Mouse (Mus musculus) layer of hippocampus, adult 11-12 months (tissue): ENCODE results near the gene Fam169a.
"Not testable (repeated sequence)": the region's sequence is repeated elsewhere in the genome, so short reads cannot be mapped to it uniquely, and the experiment has no call there.

Experiments used
- DNase-seq: peaks from one replicate; pipeline ENCODE4 v3.0.0; 2022; ENCODE audit warnings: low spot score

Gene Fam169a

DNA sequence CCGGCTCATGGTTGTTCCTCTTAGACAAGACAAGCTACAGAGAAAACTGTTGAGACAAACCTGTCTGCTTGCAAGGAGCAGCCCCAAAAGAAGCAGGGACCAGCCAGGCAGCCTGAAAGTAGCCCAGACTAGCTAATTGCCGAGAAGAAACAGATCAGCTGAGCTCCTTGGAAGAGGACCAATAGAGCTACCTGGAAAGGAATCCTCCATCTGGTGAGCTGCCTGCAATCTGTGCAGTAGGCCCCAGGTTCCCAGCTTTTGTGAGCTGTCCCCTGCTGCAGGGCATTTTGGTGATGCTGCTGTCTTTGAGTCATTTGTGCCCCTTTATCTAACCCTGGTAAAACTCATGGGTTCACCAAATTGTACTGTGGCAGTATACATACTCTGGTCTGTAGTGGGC is 13.1 kb downstream of the Fam169a start:
- DNase-seq = no peak

- no peak for DNase-seq
Observed at GRCm38 (mm10) chr13:97080615-97081014, 13.5 kb downstream of the Fam169a start.

DNA sequence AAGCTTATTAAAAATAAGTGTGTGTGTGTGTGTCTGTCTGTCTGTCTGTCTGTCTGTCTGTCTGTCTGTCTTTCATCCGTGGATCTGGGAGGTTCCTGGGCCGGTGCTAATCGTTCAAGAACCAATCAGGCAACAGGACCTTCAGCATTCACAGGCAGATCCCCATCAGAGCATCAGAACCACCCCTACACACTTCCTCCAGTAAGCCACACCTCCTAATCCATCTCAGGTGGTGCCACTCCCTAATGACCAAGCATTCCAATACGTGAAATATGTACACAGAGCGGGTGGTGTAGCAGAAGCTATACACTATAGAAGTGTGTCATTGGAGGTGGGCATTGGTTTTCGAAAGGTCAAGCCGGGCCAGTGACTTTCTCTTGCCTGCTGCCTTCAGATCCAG is 15.3 kb downstream of the Fam169a start:
- no peak for DNase-seq

- no peak for DNase-seq
Observed at GRCm38 (mm10) chr13:97086316-97086715, 19.2 kb downstream of the Fam169a start.

GRCm38 (mm10) chr13:97087421-97087820 is 20.3 kb downstream of the Fam169a start:
- no peak for DNase-seq

DNA sequence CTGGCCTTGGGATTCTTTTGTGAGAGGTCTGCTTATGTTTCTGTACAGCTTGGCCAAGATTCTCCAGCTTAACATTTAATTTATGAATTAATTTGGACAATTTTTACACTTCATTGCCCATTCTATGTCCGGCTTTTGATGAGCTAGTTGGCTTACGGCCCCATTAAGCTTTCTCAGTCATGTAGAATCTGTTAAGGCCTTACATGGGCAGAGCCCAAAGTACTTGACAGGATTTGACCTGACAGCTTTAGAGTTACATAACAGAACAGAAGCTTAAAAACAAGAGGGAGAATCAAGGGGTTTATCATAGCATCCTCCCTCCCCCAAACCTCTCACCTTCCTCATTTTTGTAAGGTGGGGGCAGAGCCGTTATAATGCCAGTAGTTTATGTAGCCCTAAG is 21.1 kb downstream of the Fam169a start:
- no peak for DNase-seq

GRCm38 (mm10) chr13:97095726-97096125 is 28.6 kb downstream of the Fam169a start:
- no peak for DNase-seq

DNA sequence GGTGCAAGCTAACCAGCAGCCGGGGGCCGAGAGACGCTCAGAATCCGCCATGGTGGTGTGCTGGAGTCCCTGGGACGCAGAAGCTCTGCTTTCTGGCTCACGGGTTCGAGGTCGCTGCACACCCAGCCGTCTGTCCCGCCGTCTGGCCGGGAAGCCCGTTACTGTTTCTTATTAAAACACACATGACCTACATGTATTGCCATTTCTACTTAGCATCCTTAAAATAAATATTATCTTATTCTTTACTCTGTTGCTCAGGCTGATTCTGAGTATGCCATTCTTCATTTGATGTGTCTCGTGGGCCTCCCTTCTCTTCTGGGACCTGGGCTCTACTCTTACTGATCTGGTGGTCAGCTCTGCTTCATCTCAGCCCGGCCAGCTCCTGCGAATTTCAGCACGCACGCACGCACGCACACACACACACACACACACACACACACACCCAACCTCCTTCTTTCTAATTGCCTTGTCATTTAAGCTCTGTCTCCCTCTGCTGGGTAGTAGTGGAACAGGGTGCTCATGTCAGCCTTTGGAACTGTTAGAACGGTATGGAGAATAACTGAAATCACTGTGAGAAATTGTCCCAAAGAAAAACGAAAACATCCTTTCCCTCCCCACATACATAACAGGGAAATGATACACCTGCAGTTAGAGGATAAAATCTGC is 32.2 kb downstream of the Fam169a start, which contains the start of gene Gm6169:
TSS of gene Gm6169 (minus strand) at position 51 of the 666 bp plus-strand sequence.
- DNase-seq = peak; percentile 81

- DNase-seq = peak; percentile 23
Observed at GRCm38 (mm10) chr13:97104996-97105395, 37.9 kb downstream of the Fam169a start.

- DNase-seq = not testable (repeated sequence)
Observed at GRCm38 (mm10) chr13:97107721-97108120, 40.6 kb downstream of the Fam169a start.

- no peak for DNase-seq
Observed at GRCm38 (mm10) chr13:97109046-97109445, 42.0 kb downstream of the Fam169a start.

DNA sequence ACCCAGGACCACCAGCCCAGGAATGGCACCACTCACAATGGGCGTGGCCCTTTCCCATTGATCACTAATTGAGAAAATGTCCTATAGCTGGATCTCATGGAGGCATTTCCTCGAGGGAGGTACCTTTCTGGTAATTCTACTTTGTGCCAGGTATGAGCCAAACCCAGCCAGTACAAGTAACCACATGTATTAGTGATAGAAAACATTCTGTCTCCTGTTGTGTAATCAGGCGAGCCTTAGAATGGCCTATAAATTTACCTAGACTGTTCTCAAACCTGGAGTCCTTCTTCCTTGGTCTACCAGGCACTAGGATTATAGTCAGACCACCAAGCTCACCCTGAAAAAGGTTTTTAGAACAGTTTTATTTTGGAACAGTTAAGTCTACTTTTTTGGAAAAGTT is 54.3 kb downstream of the Fam169a start:
- DNase-seq = no peak

- DNase-seq = not testable (repeated sequence)
Observed at GRCm38 (mm10) chr13:97129654-97130053, 62.6 kb downstream of the Fam169a start.

DNA sequence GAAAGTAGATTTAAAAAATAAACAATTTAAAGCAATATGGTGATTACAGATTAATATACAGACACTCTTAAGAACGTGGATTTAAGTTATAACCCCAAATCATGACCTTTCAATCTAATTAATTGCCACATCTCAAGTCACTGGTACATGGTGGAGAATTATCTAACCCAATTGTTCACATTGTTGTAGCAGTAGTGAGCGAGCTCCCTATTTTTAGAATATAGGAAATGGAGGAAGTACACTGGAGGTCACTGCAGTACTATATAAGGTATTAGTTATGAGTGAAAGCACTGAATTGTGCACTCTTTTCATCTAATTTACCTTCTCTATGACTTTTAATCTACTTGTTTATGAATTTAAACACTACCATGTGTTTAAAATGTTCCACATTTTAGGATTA is 63.3 kb downstream of the Fam169a start:
- DNase-seq = not testable (repeated sequence)

GRCm38 (mm10) chr13:97137466-97138400 is 70.6 kb downstream of the Fam169a start, which contains the start of the genes Gfm2 and Nsa2:
Gene Gfm2 (plus strand): TSS chr13:97137937.
Gene Nsa2 (minus strand): TSS chr13:97137937.
- DNase-seq = peak; percentile 91

DNA sequence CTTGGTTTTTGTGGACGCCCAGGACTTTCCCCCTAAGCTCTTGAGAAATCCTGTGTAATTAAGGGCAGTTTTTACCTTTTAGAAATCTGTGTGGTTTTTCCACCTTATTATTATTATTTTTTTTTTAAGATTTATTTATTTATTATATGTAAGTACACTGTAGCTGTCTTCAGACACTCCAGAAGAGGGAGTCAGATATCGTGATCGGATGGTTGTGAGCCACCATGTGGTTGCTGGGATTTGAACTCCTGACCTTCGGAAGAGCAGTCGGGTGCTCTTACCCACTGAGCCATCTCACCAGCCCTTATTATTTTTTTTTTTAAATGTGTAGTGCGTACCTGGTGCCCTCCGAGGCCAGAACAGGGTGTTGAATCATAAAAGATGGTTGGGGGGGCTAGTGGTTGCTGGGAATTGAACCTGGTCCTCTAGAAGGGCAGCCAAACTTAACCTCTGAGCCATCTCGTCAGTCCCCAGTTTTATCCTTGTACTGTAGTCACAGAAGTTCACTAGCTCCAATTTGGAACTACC is 71.4 kb downstream of the Fam169a start:
- DNase-seq = not testable (repeated sequence)

GRCm38 (mm10) chr13:97142321-97142720 is 75.2 kb downstream of the Fam169a start:
- no peak for DNase-seq

DNA sequence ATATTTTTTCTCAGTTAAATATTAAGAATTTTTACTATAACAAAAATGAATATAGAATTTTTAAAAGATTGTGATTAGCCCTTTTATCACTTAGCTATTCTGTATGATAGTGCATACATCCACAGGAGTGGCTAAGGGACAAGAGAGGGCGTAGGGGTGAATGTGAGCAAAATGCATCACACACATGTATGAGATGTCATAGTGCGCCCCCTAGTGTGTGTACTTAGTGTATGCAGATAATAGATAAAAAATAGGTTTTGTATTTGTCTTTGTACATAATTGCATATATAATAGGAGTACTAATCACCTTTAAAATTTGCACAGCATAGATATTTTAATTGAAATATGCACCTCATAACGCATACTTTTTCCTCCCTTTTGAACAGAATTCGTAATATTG is 78.7 kb downstream of the Fam169a start:
- DNase-seq = no peak

DNA sequence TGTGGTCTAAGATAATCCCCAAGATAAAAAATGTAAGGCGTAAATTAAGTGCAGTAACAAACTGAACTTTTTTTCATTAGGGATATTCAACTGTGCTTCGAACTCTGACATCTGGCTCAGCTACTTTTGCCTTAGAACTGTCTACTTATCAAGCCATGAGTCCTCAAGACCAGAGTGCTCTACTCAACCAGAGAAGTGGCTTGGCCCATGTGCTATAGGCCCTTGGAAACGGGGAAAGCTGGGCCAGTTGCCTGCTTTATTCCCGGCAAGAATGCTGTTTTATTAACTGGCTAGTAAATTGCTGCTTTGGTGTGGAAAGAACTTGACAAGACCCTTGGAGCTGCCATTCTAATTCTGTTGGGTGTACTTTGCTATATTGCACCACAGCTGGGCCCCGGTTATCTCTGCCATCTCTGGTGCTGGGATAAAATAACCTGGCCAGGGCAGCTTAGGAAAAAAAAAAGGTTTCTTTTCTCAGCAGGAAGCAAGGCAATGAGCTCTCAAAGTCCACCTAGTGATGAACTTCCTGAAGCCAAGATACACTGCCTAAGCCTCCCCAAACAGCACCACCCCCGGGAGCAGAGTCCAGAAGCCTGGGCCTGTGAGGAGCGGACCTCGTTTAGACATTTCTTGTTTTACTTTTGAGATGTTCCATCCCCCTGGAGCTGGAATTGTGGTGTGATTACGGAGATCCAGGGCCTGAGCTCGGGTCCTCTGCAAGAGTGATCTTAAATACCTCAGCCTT is 108.6 kb downstream of the Fam169a start:
- no peak for DNase-seq

DNA sequence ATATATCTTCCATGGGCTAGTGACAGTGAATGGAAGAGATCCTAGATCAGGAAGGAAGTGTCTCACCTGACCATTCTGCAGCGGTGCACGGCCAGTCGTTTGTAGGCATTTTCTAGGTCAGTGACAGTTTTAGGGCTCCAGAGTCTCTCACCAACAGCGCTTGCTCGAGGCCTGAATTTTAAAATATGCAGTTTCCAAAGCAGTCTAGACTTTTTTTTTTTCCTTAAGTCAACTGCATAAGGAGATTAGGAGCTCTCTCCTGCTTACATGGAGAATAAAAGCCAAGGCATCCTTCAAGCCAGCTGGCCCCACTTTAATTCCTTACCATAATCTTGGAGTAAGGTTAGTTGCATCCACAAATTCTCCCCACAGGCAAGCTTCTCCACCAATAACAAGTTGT is 109.6 kb downstream of the Fam169a start:
- DNase-seq = no peak

DNA sequence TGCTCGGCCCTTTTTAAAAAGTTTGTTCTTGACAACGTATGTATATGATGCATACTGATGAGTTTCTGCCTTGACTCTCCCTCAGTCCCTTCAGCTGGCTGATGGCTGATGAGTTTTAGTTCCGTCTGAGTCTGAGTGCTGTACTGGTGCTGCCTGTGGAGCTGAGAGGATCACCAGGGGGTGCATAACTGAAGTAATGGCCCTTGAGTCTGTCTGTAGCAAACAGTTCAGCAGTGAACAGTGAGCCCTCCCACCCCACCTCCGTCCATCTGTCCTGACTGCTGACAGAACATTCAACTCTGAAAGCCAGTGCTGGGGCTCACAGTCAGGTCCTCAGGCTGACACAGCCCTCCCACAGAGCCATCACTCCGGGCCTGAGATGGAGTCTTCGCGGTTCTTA is 111.9 kb downstream of the Fam169a start:
- DNase-seq = no peak
